Mouse (Mus musculus) bone marrow macrophage, adult 2 months (primary cell): Measurements from ENCODE around the gene Gprin2. TPM values are rescaled to one million over a fixed set of nuclear protein-coding genes. Genes with fewer than 3 reads are reported as not detected.

Source experiments
- H3K27ac ChIP-seq: 2 replicates; pipeline ENCODE4 v1.5.1; 2012; ENCODE audit warnings: low read depth, low read length; ENCODE audit not compliant: insufficient read depth
- H3K4me1 ChIP-seq: 2 replicates; pipeline ENCODE4 v1.6.1; 2012; ENCODE audit warnings: low read length; ENCODE audit not compliant: control insufficient read depth, insufficient read depth
- H3K4me3 ChIP-seq: 2 replicates; pipeline ENCODE4 v1.5.1; 2012; ENCODE audit warnings: mild to moderate bottlenecking, low read length, moderate library complexity; ENCODE audit not compliant: insufficient read depth
- CTCF ChIP-seq: IDR thresholded peaks from 2 replicates; pipeline ENCODE4 v1.5.1; 2012; ENCODE audit warnings: low read depth, mild to moderate bottlenecking, low read length, moderate library complexity
- POLR2A ChIP-seq: IDR thresholded peaks from 2 replicates; pipeline ENCODE4 v1.6.1; 2012; ENCODE audit warnings: mild to moderate bottlenecking, low read depth, low read length, borderline replicate concordance
- polyA plus RNA-seq: library from polyadenylated mRNA; stranded (reverse); fragments of >200 nt; gene quantifications from 2 replicates; pipeline ENCODE4 v1.2.4, GENCODE M21; 2012; ENCODE audit not compliant: missing spikeins, insufficient read depth, insufficient read length

The Gprin2 gene
- polyA plus RNA-seq, 1 experiment: not detected

- H3K4me3 ChIP-seq: no peak overlapping the region
- TF ChIP-seq POLR2A (no peak), CTCF (no peak)
Observed at GRCm38 (mm10) chr14:34208651-34209050, 7.2 kb upstream of the Gprin2 start.

GRCm38 (mm10) chr14:34207996-34208395 is 6.5 kb upstream of the Gprin2 start:
- Histone ChIP-seq H3K4me3 (no peak overlapping the region), H3K4me1 (no peaks in the 10 kb centered on the region), H3K27ac (no peak overlapping the region)
- TF ChIP-seq POLR2A (no peak), CTCF (no peak)

More at GRCm38 (mm10) chr14:34208651-34209050, 7.2 kb upstream of the Gprin2 start:
- H3K4me1 ChIP-seq: no peaks in the 10 kb centered on the region
- no peak overlapping the region for H3K27ac ChIP-seq

DNA sequence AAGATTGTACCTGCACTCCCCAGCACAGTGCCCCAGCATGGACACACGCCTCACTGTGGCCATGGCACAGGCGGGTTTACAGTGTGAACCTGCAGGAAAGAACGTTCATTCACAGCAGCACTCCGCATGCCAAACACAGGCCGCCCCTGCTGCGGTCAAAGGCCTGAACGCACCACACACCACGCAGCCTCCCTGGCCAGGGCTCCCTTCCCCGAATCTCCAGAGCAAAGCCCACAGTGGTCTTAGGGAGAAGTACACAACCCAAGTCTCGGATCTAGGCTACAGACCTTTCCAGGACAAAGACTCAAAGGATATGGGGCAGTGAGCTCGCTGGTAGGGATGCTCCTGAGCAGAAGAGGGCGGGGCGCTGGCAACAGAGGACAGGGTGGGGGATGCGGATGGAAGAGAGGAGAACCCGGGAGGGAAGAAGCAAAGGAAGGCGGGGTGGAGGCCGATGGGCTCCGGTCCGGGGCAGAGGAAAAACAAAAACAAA is 669 bp downstream of the Gprin2 start:
- peak overlapping the region; percentile 34 for H3K4me3 ChIP-seq
- no peak overlapping the region for H3K27ac ChIP-seq
- H3K4me1 ChIP-seq: no peaks in the 10 kb centered on the region
- TF ChIP-seq CTCF: no peak
- no peak for TF ChIP-seq POLR2A

DNA sequence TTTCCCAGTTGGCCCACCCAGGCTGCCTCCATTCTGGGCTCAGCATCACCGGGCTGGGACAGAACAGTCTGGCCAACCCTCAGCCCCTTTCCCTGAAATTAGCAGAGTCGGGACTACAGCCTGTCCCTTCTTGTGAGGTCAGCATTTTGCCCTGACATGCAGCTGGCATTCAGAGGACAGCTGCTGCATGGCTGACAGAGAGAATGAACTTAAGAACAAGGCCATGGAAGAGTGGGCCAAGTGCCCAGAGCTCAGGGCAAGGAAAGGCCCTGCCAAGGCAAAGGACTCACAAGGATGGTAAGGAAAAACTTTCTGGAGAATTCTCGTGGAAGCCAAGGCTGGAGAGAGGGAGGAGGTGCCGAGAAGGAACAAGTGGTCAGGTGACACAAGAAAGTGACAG is 4.7 kb downstream of the Gprin2 start:
- Histone ChIP-seq H3K4me3 (no peak overlapping the region), H3K4me1 (no peaks in the 10 kb centered on the region), H3K27ac (no peak overlapping the region)
- TF ChIP-seq POLR2A: no peak
- TF ChIP-seq CTCF: no peak

DNA sequence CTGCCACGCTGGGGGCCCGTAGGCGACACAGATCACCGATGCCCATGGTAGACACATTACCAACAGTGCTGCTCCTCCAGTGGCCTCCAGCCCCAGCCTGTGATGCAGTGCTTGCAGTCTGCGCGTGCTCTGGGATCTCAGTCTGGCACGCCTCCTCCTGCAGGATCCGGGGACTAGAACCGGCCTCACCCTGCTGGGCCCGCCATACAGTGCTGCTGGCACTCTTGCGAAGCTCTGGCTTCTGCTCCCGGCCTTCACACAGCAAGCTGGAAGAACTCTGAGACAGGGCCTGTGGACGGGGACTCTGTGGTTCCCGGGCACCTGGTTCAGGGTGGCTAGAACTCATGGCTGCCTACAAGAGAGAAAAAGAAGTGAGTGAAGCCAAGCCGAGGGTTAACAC is 6.0 kb downstream of the Gprin2 start:
- TF ChIP-seq CTCF: no peak
- no peak for TF ChIP-seq POLR2A
- Histone ChIP-seq H3K4me3 (no peak overlapping the region), H3K4me1 (no peaks in the 10 kb centered on the region), H3K27ac (no peak overlapping the region)

DNA sequence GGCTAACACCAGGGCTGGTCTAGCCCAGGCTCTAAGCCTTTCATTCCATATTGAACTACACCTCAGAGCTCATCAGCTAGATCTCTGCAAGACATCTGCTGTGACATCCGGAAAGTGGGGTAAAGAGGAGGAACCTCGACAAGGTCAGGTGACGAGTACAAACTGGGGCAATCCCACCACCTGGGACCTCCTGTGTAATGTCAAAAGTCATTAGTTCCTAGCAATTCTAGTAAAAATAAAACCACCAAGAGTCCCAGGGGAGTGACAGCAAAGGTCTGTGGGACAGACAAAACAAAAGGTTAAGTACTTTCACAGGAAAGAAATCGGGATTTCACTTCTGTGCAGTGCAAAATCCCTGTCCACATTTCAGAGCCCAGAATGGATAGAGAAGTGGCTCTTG is 7.6 kb downstream of the Gprin2 start:
- Histone ChIP-seq H3K4me1 (no peaks in the 10 kb centered on the region), H3K4me3 (no peak overlapping the region), H3K27ac (no peak overlapping the region)
- TF ChIP-seq CTCF: no peak

DNA sequence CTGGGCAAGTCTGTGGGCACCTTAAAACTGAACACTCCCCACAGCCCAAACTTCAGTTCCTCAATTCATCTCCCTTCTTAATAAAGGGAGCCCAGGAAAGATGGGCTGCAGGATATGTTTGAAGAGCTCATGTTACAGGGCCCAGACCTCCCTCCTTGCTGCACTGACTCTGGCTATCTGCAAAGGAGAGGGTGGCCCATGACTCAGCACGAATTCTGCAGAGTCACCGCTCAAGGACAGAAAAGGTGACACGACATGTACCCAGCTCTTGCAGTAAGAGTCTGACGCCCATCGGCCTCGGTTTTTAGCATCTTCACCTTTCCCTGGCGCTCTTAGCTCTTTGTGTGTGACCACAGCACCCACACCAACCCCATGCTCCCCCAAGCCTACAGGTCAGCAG is 11.1 kb downstream of the Gprin2 start:
- H3K4me3 ChIP-seq: no peak overlapping the region
- no peaks in the 10 kb centered on the region for H3K4me1 ChIP-seq
- TF ChIP-seq POLR2A (no peak), CTCF (no peak)
- no peak overlapping the region for H3K27ac ChIP-seq

GRCm38 (mm10) chr14:34188629-34189028 is 12.8 kb downstream of the Gprin2 start:
- Histone ChIP-seq H3K4me1 (no peaks in the 10 kb centered on the region), H3K4me3 (no peak overlapping the region), H3K27ac (no peak overlapping the region)
- TF ChIP-seq CTCF (peak; percentile 28; the same call in 1 of the 2 replicates), POLR2A (no peak)

DNA sequence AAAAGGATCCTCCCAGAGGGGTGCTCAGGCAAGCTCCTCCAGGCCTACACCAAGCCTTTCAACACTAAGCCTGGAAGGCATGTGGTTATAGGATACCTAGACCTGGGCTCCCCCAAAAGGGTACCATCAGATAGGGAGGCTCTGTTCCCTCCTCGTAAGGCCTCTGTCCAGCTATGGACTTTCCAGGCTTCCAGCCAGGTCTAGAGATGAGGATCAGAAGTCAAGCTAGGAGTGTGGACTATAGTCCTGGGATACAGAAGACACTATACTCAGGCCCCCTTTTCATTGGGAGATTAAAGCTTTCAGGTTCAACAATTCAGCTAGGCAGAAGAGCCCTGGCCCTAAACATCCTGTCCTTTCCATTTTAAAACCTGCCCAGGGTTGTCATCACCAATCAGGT is 18.4 kb downstream of the Gprin2 start:
- no peaks in the 10 kb centered on the region for H3K4me1 ChIP-seq
- H3K27ac ChIP-seq: no peak overlapping the region
- TF ChIP-seq CTCF (no peak), POLR2A (no peak)
- no peak overlapping the region for H3K4me3 ChIP-seq

DNA sequence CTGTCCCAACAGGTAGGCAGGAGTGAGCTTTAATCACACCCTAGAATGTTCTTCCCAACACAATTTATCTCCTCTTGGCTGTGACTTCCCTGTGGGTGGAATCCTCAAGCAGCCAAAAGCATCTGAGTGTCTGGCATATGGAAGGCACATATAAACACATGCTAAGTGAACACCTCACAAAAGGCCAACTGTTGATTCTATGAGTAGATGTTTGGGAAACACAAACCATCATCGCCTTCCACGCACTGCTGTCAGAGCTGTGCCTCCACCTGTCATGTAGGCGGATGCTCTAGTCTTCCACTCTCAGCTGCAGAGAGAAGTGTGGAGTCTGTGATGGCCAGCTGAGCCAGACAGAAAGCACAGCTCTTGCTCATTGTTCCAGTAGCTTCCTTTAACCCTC is 22.1 kb downstream of the Gprin2 start:
- Histone ChIP-seq H3K4me1 (no peaks in the 10 kb centered on the region), H3K27ac (no peak overlapping the region), H3K4me3 (no peak overlapping the region)
- no peak for TF ChIP-seq CTCF
- no peak for TF ChIP-seq POLR2A

GRCm38 (mm10) chr14:34171107-34171506 is 30.3 kb downstream of the Gprin2 start:
- no peaks in the 10 kb centered on the region for H3K4me1 ChIP-seq
- H3K27ac ChIP-seq: no peak overlapping the region
- TF ChIP-seq POLR2A (no peak), CTCF (no peak)
- H3K4me3 ChIP-seq: no peak overlapping the region
